ENCODE assay signal across 21 mouse cellular contexts in genomic region chr8:126702294-126702693, GRCm38 (mm10).
DNase-seq lines count a peak whose midpoint lies in the region; ATAC-seq lines count a peak whose summit lies in the region.
"Had no signal": no experiment of that assay in that cellular context is flagged by ENCODE, and none has a peak within 500 bp of the region (broad histone marks: within the 10 kb centered on the region; RNA-seq: fewer than 3 reads in every experiment).

No protein-coding gene starts in this region.

- no peaks in the 10 kb centered on the region for H3K9me3 ChIP-seq in hindbrain, embryonic 10.5 days
- no peaks in the 10 kb centered on the region for H3K9me3 ChIP-seq in hindbrain, embryonic 14.5 days (ENCODE audit: control insufficient read depth, low read length)
- H3K9me3 ChIP-seq in midbrain, embryonic 10.5 days (replicated peaks) = no peaks in the 10 kb centered on the region
- H3K9me3 ChIP-seq in midbrain, embryonic 13.5 days = no peaks in the 10 kb centered on the region
- H3K9me3 ChIP-seq: embryonic facial prominence, embryonic 13.5 days; forebrain, embryonic 12.5 days; heart, embryonic 13.5 days; hindbrain, embryonic 15.5 days; neural tube, embryonic 15.5 days had no signal

- H3K9ac ChIP-seq in hindbrain, embryonic 14.5 days = no peak overlapping the region
- H3K9ac ChIP-seq in midbrain, embryonic 13.5 days (replicated peaks) = no peak overlapping the region
- H3K9ac ChIP-seq: embryonic facial prominence, embryonic 13.5 days; forebrain, embryonic 12.5 days; heart, embryonic 13.5 days; hindbrain, embryonic 15.5 days; neural tube, embryonic 15.5 days had no signal

- WGBS in hindbrain, embryonic 10.5 days = 77% methylated on average over 6 of the region's 6 CpGs
- 86% methylated on average over 6 of the region's 6 CpGs for WGBS in hindbrain, embryonic 14.5 days
- 82% methylated on average over 6 of the region's 6 CpGs for WGBS in midbrain, embryonic 10.5 days
- 86% methylated on average over 6 of the region's 6 CpGs for WGBS in midbrain, embryonic 13.5 days

- no peaks in the 10 kb centered on the region for H3K36me3 ChIP-seq in hindbrain, embryonic 10.5 days
- no peaks in the 10 kb centered on the region for H3K36me3 ChIP-seq in hindbrain, embryonic 14.5 days (replicated peaks; ENCODE audit: control insufficient read depth, insufficient read depth)
- H3K36me3 ChIP-seq in midbrain, embryonic 10.5 days = no peaks in the 10 kb centered on the region
- H3K36me3 ChIP-seq in midbrain, embryonic 13.5 days = no peaks in the 10 kb centered on the region
- H3K36me3 ChIP-seq: embryonic facial prominence, embryonic 13.5 days; forebrain, embryonic 12.5 days; heart, embryonic 13.5 days; hindbrain, embryonic 15.5 days; neural tube, embryonic 15.5 days had no signal

- no peak for DNase-seq in hindbrain, embryonic 10.5 days (ENCODE audit: low spot score)
- no peak for DNase-seq in hindbrain, embryonic 14.5 days (ENCODE audit: low spot score)
- no peak for DNase-seq in midbrain, embryonic 10.5 days (ENCODE audit: low spot score)
- no peak for DNase-seq in left cerebral cortex, postnatal 10 days (ENCODE audit: extremely low spot score in 1 of 2, low spot score in 2 of 2)
- DNase-seq: cerebellum, adult 2 months; cerebellum, postnatal 25 days; embryo, embryonic 11 days; gastrocnemius, postnatal 14 days; heart, adult 18-20 months; kidney, adult 2 months; kidney, postnatal 10 days; lung, adult 18-20 months had no signal

- H3K4me3 ChIP-seq in hindbrain, embryonic 10.5 days = no peak overlapping the region
- H3K4me3 ChIP-seq in hindbrain, embryonic 14.5 days (replicated peaks; ENCODE audit: low read length) = no peak overlapping the region
- no peak overlapping the region for H3K4me3 ChIP-seq in midbrain, embryonic 10.5 days
- no peak overlapping the region for H3K4me3 ChIP-seq in midbrain, embryonic 13.5 days (replicated peaks)
- H3K4me3 ChIP-seq: embryonic facial prominence, embryonic 13.5 days; erythroblast, embryonic 14.5 days; forebrain, embryonic 12.5 days; heart, embryonic 13.5 days; hindbrain, embryonic 15.5 days; neural tube, embryonic 15.5 days had no signal

- H3K4me1 ChIP-seq in hindbrain, embryonic 10.5 days (replicated peaks) = peaks cover 32% of the 10 kb centered on the region
- peaks cover 14% of the 10 kb centered on the region; the same call in 1 of the 2 replicates for H3K4me1 ChIP-seq in hindbrain, embryonic 14.5 days (replicated peaks; ENCODE audit: control insufficient read depth, insufficient read depth, low read length)
- H3K4me1 ChIP-seq in midbrain, embryonic 10.5 days = peaks cover 19% of the 10 kb centered on the region
- peaks cover 15% of the 10 kb centered on the region for H3K4me1 ChIP-seq in midbrain, embryonic 13.5 days (replicated peaks)

- intact Hi-C loops in left cerebral cortex, postnatal 10 days (cut with DNase I) = no loop called here

- H3K27ac ChIP-seq in hindbrain, embryonic 10.5 days = peak overlapping the region; percentile 2; the same call in 1 of the 2 replicates
- no peak overlapping the region for H3K27ac ChIP-seq in hindbrain, embryonic 14.5 days
- 0 out of 2 replicates have a peak overlapping the region, but pooled peaks have one; percentile 17 for H3K27ac ChIP-seq in midbrain, embryonic 10.5 days (replicated peaks)
- H3K27ac ChIP-seq in midbrain, embryonic 13.5 days = no peak overlapping the region
- H3K27ac ChIP-seq: embryonic facial prominence, embryonic 13.5 days; forebrain, embryonic 12.5 days; heart, embryonic 13.5 days; hindbrain, embryonic 15.5 days; neural tube, embryonic 15.5 days had no signal

- no peak for ATAC-seq in hindbrain, embryonic 14.5 days (ENCODE audit: low FRiP score)
- no peak for ATAC-seq in midbrain, embryonic 13.5 days
- 0 out of 2 replicates have a peak, but pooled peaks have one; percentile 5 for ATAC-seq in common myeloid progenitor, adult 5-6 weeks (replicated peaks; ENCODE audit: low read depth, poor library complexity, severe bottlenecking)
- ATAC-seq in megakaryocyte, adult 5-6 weeks (ENCODE audit: poor library complexity, severe bottlenecking) = peak; percentile 48

- H3K27me3 ChIP-seq in hindbrain, embryonic 10.5 days (ENCODE audit: insufficient read depth, poor library complexity, severe bottlenecking) = no peaks in the 10 kb centered on the region
- no peaks in the 10 kb centered on the region for H3K27me3 ChIP-seq in hindbrain, embryonic 14.5 days (ENCODE audit: control insufficient read depth, insufficient read depth, low read length)
- H3K27me3 ChIP-seq in midbrain, embryonic 10.5 days (ENCODE audit: low read depth, poor library complexity, severe bottlenecking) = no peaks in the 10 kb centered on the region; the same call in 1 of the 2 replicates
- H3K27me3 ChIP-seq in midbrain, embryonic 13.5 days = no peaks in the 10 kb centered on the region
- H3K27me3 ChIP-seq: embryonic facial prominence, embryonic 13.5 days; heart, embryonic 13.5 days; hindbrain, embryonic 15.5 days; neural tube, embryonic 15.5 days had no signal

- H3K4me2 ChIP-seq in hindbrain, embryonic 14.5 days (replicated peaks) = no peak overlapping the region
- H3K4me2 ChIP-seq in midbrain, embryonic 13.5 days (replicated peaks) = no peak overlapping the region
- H3K4me2 ChIP-seq: embryonic facial prominence, embryonic 13.5 days; forebrain, embryonic 12.5 days; heart, embryonic 13.5 days; hindbrain, embryonic 15.5 days; neural tube, embryonic 15.5 days had no signal

Comparison
In these comparisons a context has a peak if more than half of its experiments do, and no peak if none do; other contexts are left out.
1. H3K27ac ChIP-seq: peak in hindbrain, embryonic 10.5 days (single experiment) and midbrain, embryonic 10.5 days (single experiment); none in hindbrain, embryonic 14.5 days (single experiment) and midbrain, embryonic 13.5 days (single experiment).
2. ATAC-seq: peak in common myeloid progenitor, adult 5-6 weeks (single experiment) and megakaryocyte, adult 5-6 weeks (single experiment); none in hindbrain, embryonic 14.5 days (single experiment) and midbrain, embryonic 13.5 days (single experiment).